Mouse (Mus musculus) stomach, embryonic 15.5 days (tissue): ENCODE measurements around the gene Map2k6. TPM values are rescaled to one million over a fixed set of nuclear protein-coding genes. Genes with fewer than 3 reads are reported as not detected.

Experiments used
- ATAC-seq: fragments of 200-750 bp; cut with Nextera tagmentation; 2 replicates; pipeline ENCODE4 v1.8.0; 2017; ENCODE audit warnings: low read depth, moderate number of reproducible peaks, moderate TSS enrichment; ENCODE audit not compliant: insufficient read depth, low FRiP score
- H3K27ac ChIP-seq: fragments of 300-500 bp; sonication (generic); 2 replicates; pipeline ENCODE4 v1.5.1; 2015; ENCODE audit warnings: mild to moderate bottlenecking, inconsistent platforms
- H3K27me3 ChIP-seq: fragments of 300-500 bp; sonication (generic); replicated peaks from 2 replicates; pipeline ENCODE4 v1.6.1; 2015; ENCODE audit warnings: inconsistent platforms
- H3K36me3 ChIP-seq: fragments of 300-500 bp; sonication (generic); 2 replicates; pipeline ENCODE4 v1.6.1; 2015; ENCODE audit warnings: inconsistent platforms
- H3K4me1 ChIP-seq: fragments of 300-500 bp; sonication (generic); 2 replicates; pipeline ENCODE4 v1.6.1; 2015; ENCODE audit warnings: inconsistent platforms
- H3K4me2 ChIP-seq: fragments of 300-500 bp; sonication (generic); 2 replicates; pipeline ENCODE4 v1.6.1; 2015; ENCODE audit warnings: mild to moderate bottlenecking, inconsistent platforms
- H3K4me3 ChIP-seq: fragments of 300-500 bp; sonication (generic); replicated peaks from 2 replicates; pipeline ENCODE4 v1.5.1; 2015; ENCODE audit warnings: inconsistent platforms
- H3K9ac ChIP-seq: fragments of 300-500 bp; sonication (generic); 2 replicates; pipeline ENCODE4 v1.6.1; 2015; ENCODE audit warnings: inconsistent platforms
- H3K9me3 ChIP-seq: fragments of 300-500 bp; sonication (generic); 2 replicates; pipeline ENCODE4 v1.6.1; 2016; ENCODE audit warnings: inconsistent platforms
- WGBS: fragments of 180-500 bp; shearing (Covaris S2); methylation state at CpG from one replicate; pipeline ENCODE4 v1.1.7; 2015; 5-methylcytosine and 5-hydroxymethylcytosine counted together
- polyA plus RNA-seq: library from polyadenylated mRNA; unstranded; fragments of >200 nt; fragmentation: Nextera tagmentation; extraction: Ambion mirVana; gene quantifications from 2 replicates; pipeline ENCODE4 v1.2.1, GENCODE M21; 2015

The Map2k6 gene
- polyA plus RNA-seq, 1 experiment from 2014 or later, result 17.0 TPM

DNA sequence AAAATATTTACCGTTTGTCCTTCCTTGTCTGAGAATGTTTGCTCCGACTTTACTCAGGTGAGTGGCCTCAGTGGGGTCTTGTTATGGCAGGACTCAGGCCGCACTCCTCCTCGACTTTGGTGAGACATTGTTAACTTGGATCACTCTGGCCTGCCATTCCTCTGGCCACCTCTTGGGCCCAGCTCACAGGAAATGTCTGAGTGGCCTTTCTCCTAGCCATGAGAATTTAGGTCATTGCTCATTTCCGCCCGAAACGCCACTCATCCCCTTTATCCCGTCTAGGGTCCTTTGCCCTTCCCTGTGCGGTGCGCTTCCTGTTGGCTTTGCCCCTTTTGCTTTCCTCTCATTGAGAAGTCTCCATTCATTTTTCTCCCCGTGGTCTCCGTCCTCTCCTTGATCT lies 10.2 kb downstream of the Map2k6 start:
- no peak overlapping the region for H3K9ac ChIP-seq
- peaks cover 5% of the 10 kb centered on the region; the same call in 1 of the 2 replicates for H3K4me1 ChIP-seq
- no peak overlapping the region for H3K4me2 ChIP-seq
- no peak for ATAC-seq
- no peak overlapping the region for H3K4me3 ChIP-seq
- 90% methylated on average over 12 of the region's 12 CpGs for WGBS
- H3K27ac ChIP-seq, result no peak overlapping the region; the same call in 1 of the 2 replicates
- H3K9me3 ChIP-seq, result no peaks in the 10 kb centered on the region
- no peaks in the 10 kb centered on the region for H3K27me3 ChIP-seq
- H3K36me3 ChIP-seq, result no peaks in the 10 kb centered on the region

DNA sequence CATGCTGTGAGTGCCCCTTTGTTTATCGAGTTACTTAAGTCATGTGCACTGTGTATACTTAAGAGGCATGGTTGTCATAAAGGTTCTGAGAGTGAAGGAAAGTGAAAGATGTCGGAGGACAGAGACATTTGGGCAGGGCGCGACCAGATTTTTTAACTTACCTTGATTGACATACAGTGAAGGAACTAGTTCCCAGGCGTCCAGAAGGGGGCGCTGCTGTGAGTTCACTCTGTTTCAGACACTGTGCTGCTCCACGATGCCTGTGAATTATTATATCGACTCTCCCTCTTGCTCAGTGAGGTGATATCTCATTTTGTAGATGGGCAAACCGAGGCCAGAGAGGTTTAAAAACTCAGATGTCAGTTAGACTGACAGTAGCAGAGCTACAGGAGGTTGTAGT lies 10.9 kb downstream of the Map2k6 start:
- WGBS, result 63% methylated on average over 9 of the region's 9 CpGs
- Histone ChIP-seq H3K27ac (no peak overlapping the region; the same call in 1 of the 2 replicates), H3K36me3 (no peaks in the 10 kb centered on the region), H3K4me1 (peaks cover 5% of the 10 kb centered on the region; the same call in 1 of the 2 replicates), H3K9ac (no peak overlapping the region), H3K9me3 (no peaks in the 10 kb centered on the region), H3K4me2 (no peak overlapping the region), H3K27me3 (no peaks in the 10 kb centered on the region), H3K4me3 (no peak overlapping the region)
- no peak for ATAC-seq

DNA sequence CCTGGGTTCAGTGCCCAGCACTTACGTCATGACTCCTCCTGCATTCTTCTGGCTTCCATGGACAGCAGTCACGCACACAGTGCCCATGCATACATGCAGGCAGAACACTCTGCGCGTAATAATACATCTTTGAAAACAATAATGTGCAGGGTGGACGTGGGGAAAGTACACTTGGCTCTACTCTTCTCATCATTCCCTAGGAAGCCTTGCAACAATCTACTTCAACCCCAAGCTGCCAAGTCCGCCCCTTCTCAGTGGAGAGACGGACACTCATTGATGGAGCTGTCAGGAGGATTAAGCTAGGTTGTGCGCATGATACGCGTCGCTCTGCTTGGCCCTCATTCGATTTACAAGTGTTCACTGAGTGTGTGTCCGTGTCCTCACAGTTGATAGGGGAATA lies 12.7 kb downstream of the Map2k6 start:
- Histone ChIP-seq H3K27ac (no peak overlapping the region), H3K36me3 (no peaks in the 10 kb centered on the region), H3K4me2 (no peak overlapping the region), H3K9me3 (no peaks in the 10 kb centered on the region), H3K4me3 (no peak overlapping the region), H3K27me3 (no peaks in the 10 kb centered on the region), H3K4me1 (no peaks in the 10 kb centered on the region), H3K9ac (no peak overlapping the region)
- ATAC-seq, result no peak
- 95% methylated on average over 13 of the region's 13 CpGs for WGBS

DNA sequence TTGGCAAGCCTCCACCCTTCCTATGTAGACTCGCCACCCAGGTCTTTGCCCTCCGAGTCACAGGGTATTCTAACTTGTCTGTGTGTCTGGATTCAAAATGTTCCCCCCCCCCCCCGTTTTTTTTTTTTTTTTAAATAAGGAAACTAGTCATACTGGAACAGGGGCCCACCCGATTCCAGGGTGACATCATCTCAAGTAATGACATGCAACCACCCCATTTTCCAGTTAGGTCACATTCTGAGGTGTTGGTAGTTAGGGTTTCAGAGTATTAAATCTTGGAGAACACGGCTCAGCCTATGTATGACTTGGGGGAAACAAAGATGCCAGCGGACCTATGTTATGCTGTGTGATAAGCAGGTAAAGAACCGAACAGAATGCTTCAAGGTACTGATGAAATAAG lies 15.3 kb downstream of the Map2k6 start:
- Histone ChIP-seq H3K4me3 (no peak overlapping the region), H3K9ac (no peak overlapping the region), H3K9me3 (no peaks in the 10 kb centered on the region), H3K27me3 (no peaks in the 10 kb centered on the region), H3K4me1 (no peaks in the 10 kb centered on the region), H3K36me3 (no peaks in the 10 kb centered on the region), H3K4me2 (no peak overlapping the region), H3K27ac (no peak overlapping the region)
- no peak for ATAC-seq
- WGBS, result 80% methylated on average over 7 of the region's 7 CpGs

DNA sequence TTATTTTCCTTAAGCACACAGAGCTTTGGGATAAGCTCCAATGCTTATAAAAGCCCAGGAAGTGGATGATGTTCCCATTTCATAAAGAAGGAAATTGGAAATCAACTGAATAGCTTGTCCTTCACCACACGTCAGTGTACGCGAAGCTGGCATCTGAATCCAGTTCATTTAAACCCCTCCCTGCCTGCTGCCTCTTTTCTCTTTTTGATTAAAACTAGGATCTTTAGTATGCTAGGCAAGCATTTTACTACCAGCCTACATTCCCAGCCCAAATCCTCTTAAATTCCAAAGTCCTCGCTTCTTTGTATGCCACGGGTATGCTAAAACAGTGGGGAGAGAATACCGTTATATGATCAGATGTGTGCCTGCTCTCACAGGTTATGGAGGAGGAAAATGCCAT lies 17.8 kb downstream of the Map2k6 start:
- no peak for ATAC-seq
- no peak overlapping the region for H3K9ac ChIP-seq
- no peak overlapping the region for H3K4me2 ChIP-seq
- WGBS, result 78% methylated on average over 6 of the region's 6 CpGs
- no peaks in the 10 kb centered on the region for H3K36me3 ChIP-seq
- H3K27ac ChIP-seq, result no peak overlapping the region
- no peaks in the 10 kb centered on the region for H3K27me3 ChIP-seq
- H3K4me1 ChIP-seq, result no peaks in the 10 kb centered on the region
- no peak overlapping the region for H3K4me3 ChIP-seq
- H3K9me3 ChIP-seq, result no peaks in the 10 kb centered on the region

DNA sequence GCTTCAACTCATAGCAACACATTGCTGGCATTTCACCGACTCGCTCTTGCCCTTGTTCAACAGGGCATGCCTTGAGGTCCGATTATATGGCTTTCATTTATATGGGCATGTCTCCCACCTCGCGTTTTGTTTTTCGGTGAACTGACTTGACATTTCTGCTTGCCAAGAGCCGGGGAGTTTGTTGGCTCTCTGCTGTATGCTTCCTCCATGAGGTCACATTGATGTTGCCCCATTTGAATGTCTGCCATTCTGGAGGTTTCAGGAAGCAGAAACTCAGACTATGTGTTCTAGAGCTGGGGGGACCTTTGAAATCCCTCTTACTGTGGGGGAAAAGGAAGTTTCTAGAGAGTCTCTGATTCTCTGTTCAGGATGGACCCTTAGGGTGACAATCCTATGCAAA lies 21.5 kb downstream of the Map2k6 start:
- H3K4me2 ChIP-seq, result no peak overlapping the region
- H3K36me3 ChIP-seq, result no peaks in the 10 kb centered on the region
- H3K9me3 ChIP-seq, result no peaks in the 10 kb centered on the region
- no peaks in the 10 kb centered on the region for H3K4me1 ChIP-seq
- WGBS, result 91% methylated on average over 7 of the region's 7 CpGs
- ATAC-seq, result no peak
- no peaks in the 10 kb centered on the region for H3K27me3 ChIP-seq
- H3K9ac ChIP-seq, result no peak overlapping the region
- no peak overlapping the region for H3K27ac ChIP-seq
- no peak overlapping the region for H3K4me3 ChIP-seq

DNA sequence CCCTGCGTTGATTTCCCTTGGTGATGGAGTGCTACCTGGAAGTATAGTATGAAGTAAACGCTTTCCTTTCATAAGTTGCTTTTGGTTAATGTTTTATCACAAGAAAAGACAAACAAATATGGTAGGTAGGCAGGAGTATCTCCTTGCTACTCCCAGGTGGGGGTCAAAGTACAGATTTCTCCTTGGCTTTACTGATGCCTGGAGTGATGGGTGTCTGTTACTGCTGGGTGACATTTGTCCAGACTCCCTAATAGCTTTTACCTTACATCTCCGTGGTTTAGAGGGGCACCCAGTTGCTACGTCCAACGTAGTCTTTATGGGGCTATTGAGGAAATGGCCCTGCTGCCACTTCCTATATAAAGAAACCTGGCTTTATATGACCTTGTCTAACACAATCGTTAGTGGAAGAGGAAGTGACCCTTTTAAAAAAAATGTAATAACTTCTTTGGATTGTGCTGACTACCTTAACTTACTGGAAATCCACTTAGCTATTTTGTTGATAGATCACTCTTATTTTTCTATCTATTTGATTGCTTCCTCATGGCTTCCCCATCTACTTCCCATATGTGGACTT lies 27.7 kb downstream of the Map2k6 start:
- Histone ChIP-seq H3K4me2 (no peak overlapping the region), H3K9ac (no peak overlapping the region), H3K27me3 (no peaks in the 10 kb centered on the region), H3K9me3 (no peaks in the 10 kb centered on the region), H3K36me3 (no peaks in the 10 kb centered on the region), H3K4me1 (no peaks in the 10 kb centered on the region; the same call in 1 of the 2 replicates), H3K4me3 (no peak overlapping the region), H3K27ac (peak overlapping the region; percentile 52)
- 64% methylated on average over 6 of the region's 6 CpGs for WGBS
- no peak for ATAC-seq

DNA sequence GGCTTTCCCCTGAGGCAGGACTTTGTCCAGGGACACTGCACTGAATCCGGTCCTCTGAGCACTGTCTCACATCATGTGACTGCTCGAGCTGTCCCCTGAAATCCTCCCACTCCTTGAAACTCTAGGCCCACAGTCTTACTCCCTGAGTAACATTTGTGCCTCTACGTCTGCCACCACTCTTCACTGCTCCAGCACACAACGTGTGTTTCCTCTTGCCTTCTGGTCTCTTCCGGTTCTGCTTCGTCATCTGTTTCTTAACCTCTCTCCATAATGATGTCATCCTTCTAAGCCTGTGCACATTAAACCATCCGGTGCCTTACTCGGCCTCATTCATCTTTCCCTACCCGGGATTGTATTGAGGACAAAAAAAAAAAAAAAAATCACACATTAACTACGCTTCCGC lies 28.2 kb downstream of the Map2k6 start:
- H3K9me3 ChIP-seq, result no peaks in the 10 kb centered on the region
- H3K4me1 ChIP-seq, result no peaks in the 10 kb centered on the region; the same call in 1 of the 2 replicates
- peak overlapping the region; percentile 52 for H3K27ac ChIP-seq
- no peaks in the 10 kb centered on the region for H3K27me3 ChIP-seq
- H3K9ac ChIP-seq, result no peak overlapping the region
- H3K4me2 ChIP-seq, result no peak overlapping the region
- H3K36me3 ChIP-seq, result no peaks in the 10 kb centered on the region
- ATAC-seq, result peak; percentile 41; the same call in 1 of the 2 replicates
- H3K4me3 ChIP-seq, result no peak overlapping the region
- 46% methylated on average over 11 of the region's 11 CpGs for WGBS

DNA sequence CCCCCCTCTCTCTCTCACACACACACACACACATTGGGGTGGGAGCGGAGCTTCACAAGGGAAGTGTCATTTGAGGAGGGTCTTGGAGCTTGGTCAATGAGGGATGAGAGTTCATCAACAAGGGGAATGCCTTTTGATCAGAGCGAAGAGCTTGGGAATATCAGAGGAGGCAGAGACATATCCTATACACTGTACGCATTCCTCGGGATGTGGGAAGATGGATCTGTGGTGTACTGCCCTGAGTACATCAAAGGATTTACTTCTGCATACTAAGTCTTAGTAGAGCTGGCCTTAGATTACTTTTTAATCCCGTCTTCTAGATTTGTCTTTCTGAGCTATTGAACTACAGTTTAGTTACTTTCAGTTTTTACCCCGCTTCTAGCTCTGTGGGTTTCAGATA lies 30.1 kb downstream of the Map2k6 start:
- Histone ChIP-seq H3K4me2 (no peak overlapping the region), H3K27me3 (no peaks in the 10 kb centered on the region), H3K4me1 (no peaks in the 10 kb centered on the region; the same call in 1 of the 2 replicates), H3K27ac (no peak overlapping the region), H3K36me3 (no peaks in the 10 kb centered on the region), H3K4me3 (no peak overlapping the region), H3K9ac (no peak overlapping the region), H3K9me3 (no peaks in the 10 kb centered on the region)
- ATAC-seq, result no peak
- WGBS, result 65% methylated on average over 6 of the region's 6 CpGs

DNA sequence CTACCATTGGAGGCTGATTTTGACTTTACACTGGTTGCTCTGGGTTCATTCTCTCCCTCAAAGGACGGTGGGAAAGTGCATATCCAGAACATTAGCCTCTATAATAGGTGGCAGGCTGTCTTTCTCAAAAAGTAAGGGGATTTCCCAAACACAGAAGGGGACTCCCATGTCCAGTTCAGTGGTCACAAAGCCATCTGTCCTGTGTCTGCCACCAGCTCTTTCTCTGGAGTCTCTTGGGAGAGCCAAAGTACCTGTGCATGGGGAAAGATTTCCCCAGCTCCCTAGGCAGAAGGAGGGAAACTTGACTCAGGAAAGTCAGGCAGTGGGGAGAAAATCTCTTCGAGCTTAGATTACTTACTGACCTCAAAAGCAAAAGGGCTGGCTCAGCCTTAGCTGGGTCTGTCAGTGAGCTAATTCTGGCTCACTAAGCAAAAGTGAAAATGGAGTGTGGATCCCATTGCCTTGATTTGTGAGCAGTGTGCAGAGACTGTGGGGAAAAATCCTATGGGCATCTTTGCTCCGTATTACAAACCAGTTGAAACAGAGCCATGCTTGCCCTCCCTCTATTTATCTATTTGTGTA lies 31.0 kb downstream of the Map2k6 start:
- no peaks in the 10 kb centered on the region for H3K36me3 ChIP-seq
- 75% methylated on average over 3 of the region's 3 CpGs for WGBS
- no peak overlapping the region for H3K9ac ChIP-seq
- H3K4me3 ChIP-seq, result no peak overlapping the region
- H3K4me2 ChIP-seq, result no peak overlapping the region
- H3K27ac ChIP-seq, result no peak overlapping the region
- ATAC-seq, result no peak
- no peaks in the 10 kb centered on the region; the same call in 1 of the 2 replicates for H3K4me1 ChIP-seq
- H3K9me3 ChIP-seq, result no peaks in the 10 kb centered on the region
- H3K27me3 ChIP-seq, result no peaks in the 10 kb centered on the region

DNA sequence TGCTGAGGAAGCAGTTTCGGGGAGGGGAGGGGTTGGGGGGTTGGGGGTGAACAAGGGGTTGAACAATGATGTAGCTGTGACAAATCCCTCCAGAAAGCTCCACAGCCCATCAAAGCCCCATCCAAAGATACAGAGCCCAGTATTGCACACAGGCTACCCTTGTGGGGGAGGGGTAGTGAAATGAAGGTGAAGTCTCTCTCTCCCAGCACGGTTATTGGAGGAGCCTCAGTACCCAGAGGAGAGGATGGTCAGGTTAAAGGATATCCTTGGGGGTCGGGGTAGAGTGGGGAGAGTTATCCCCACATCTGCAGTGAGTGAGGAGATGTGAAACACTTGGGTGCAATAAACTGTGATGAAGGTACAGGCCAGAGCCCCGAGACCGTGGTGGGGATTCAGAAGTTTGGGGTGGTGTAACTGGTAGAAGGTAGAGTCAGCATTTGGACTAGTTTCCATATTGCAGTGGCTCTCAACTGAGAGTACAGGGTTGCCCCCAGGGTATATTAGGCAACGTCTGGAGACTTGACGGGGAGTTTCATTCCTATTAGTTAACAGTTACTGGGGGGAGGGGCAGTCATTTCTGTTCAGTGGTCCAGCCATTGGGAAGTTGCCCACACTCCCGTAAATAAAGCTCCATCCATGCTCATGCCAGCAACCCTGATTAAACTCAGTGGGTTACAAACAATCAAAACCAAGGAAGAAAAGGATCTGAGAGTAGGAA lies 37.1 kb downstream of the Map2k6 start:
- Histone ChIP-seq H3K36me3 (no peaks in the 10 kb centered on the region), H3K27ac (no peak overlapping the region), H3K4me1 (no peaks in the 10 kb centered on the region), H3K4me3 (no peak overlapping the region), H3K4me2 (no peak overlapping the region), H3K9ac (no peak overlapping the region), H3K9me3 (no peaks in the 10 kb centered on the region), H3K27me3 (no peaks in the 10 kb centered on the region)
- ATAC-seq, result no peak
- 78% methylated on average over 8 of the region's 8 CpGs for WGBS

DNA sequence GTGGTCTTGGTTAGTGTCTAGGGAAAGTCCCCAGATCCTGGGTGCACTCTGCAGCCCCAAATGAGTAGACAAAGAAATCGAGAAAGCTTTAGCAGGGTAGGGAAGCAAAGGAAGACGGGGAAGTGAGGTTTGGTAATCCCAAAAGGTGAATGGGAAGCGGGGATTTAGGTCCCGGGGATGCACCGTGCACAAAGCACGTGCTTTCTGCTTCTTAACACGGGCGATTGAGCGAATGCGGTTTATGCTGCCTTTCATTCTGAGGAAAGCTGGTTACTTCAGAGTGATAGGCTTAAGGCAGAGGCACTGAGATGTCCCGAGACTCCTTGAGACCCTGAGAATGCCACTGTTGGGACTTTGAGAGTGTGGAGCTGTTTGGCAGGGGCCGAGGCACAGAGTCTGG lies 38.1 kb downstream of the Map2k6 start:
- WGBS, result 83% methylated on average over 12 of the region's 12 CpGs
- no peak for ATAC-seq

More for the DNA sequence above, 38.1 kb downstream of the Map2k6 start:
- H3K4me3 ChIP-seq, result no peak overlapping the region
- no peaks in the 10 kb centered on the region for H3K9me3 ChIP-seq
- H3K27me3 ChIP-seq, result no peaks in the 10 kb centered on the region
- H3K4me1 ChIP-seq, result no peaks in the 10 kb centered on the region
- no peak overlapping the region for H3K4me2 ChIP-seq
- no peaks in the 10 kb centered on the region for H3K36me3 ChIP-seq
- no peak overlapping the region for H3K27ac ChIP-seq
- H3K9ac ChIP-seq, result no peak overlapping the region
